ENCODE assay signal across 8 mouse cellular contexts in the genomic region with DNA sequence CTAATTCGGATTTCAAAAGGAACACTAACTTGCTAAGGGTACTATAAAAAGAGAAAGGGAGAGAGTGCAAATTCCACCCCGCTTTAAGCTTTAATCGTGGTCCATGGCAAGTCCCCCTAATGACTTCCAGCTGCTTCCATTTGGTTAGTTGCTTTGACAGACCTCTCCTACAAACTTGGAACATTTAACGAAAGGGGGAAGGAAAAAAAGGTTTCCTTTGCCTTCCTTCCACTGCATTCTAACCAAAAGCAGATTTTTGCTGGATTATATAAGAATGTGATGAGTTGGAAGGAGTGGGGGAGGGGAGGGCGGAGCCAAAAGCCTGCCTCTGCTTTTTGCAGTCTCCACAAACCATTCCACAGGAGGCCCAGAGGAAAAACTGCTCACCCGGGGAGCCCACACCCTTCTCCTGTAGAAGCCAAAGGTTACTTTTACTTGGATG. TPM values are rescaled to one million over a fixed set of nuclear protein-coding genes. Genes with fewer than 3 reads are reported as not detected.
A peak's percentile ranks its signal among the peaks of the same experiment; 100 is the strongest.
DNase-seq lines count a peak whose midpoint lies in the region.

No protein-coding gene starts in this region.

- peak; percentile 6 for DNase-seq in adrenal gland, adult 2 months
- no peak for DNase-seq in adrenal gland, adult 18-20 months (ENCODE audit: low spot score in 2 of 2)
- peak; percentile 17 for DNase-seq in ZHBTc4 (ENCODE audit: low read depth, low spot score)
- DNase-seq in gastrocnemius, postnatal 14 days: peak; percentile 83
- DNase-seq in kidney, adult 9 months: peak; percentile 44
- DNase-seq in lung, postnatal 25 days (ENCODE audit: low spot score): peak; percentile 38
- DNase-seq in spleen, postnatal 14 days (ENCODE audit: low spot score in 2 of 2): no peak
- DNase-seq in thymus, postnatal 10 days (ENCODE audit: low spot score in 2 of 2): no peak

- intact Hi-C loops in gastrocnemius, postnatal 14 days (cut with DNase I; ENCODE audit: low total_unique reads): no loop called here

RNA-seq across cellular contexts. Expression of a gene that starts 47.0 kb away (rescaled TPM):
- total RNA-seq in adrenal gland, adult 2 months (2021): 100 to 1,000 TPM in 1 of 2 experiments, 10 to 100 TPM in 1; 56.3 to 121 TPM
- polyA plus RNA-seq in adrenal gland, adult 2 months (2012; rRNA removed): 41.9 and 43.7 TPM in 2 replicates
- total RNA-seq in adrenal gland, adult 18-20 months (2021): 10 to 100 TPM; 51.2 to 77.6 TPM
- total RNA-seq in gastrocnemius, postnatal 14 days (2021): 1,000 to 10,000 TPM; 2,080 to 2,296 TPM

Comparison
In these comparisons a context has a peak if more than half of its experiments do, and no peak if none do; other contexts are left out.
1. DNase-seq: peak in adrenal gland, adult 2 months (single experiment), ZHBTc4 (single experiment), gastrocnemius, postnatal 14 days (single experiment), kidney, adult 9 months (single experiment) and lung, postnatal 25 days (single experiment); none in adrenal gland, adult 18-20 months (0 of 2), spleen, postnatal 14 days (0 of 2) and thymus, postnatal 10 days (0 of 2).
2. RNA of a gene that starts 47.0 kb away (total RNA-seq): 2,080 to 2,296 TPM in gastrocnemius, postnatal 14 days; 56.3 to 121 TPM in adrenal gland, adult 2 months and 51.2 to 77.6 TPM in adrenal gland, adult 18-20 months; every median in the first group is over 10 times any median in the second.